Mouse (Mus musculus) mesoderm, embryonic 11.5 days (tissue): ENCODE data around the gene Cask.

Source experiments
- DNase-seq: peaks from one replicate; pipeline ENCODE4 v3.0.0-alpha.2; 2012; ENCODE audit warnings: low read depth, low spot score

The Cask gene

GRCm38 (mm10) chrX:13518019-13518418, 333.1 kb downstream of the Cask start:
- no peak for DNase-seq

GRCm38 (mm10) chrX:13516451-13516850, 334.7 kb downstream of the Cask start:
- DNase-seq = no peak

- no peak for DNase-seq
These were observed 337.3 kb downstream of the Cask start for GRCm38 (mm10) chrX:13513864-13514263.

GRCm38 (mm10) chrX:13513127-13513526, 338.0 kb downstream of the Cask start:
- DNase-seq = no peak

GRCm38 (mm10) chrX:13506376-13506775, 344.8 kb downstream of the Cask start:
- DNase-seq = no peak

- no peak for DNase-seq
These were observed 346.8 kb downstream of the Cask start for GRCm38 (mm10) chrX:13504389-13504788.

GRCm38 (mm10) chrX:13502862-13503375, 348.2 kb downstream of the Cask start:
- DNase-seq = peak; percentile 12

- no peak for DNase-seq
These were observed 350.9 kb downstream of the Cask start for GRCm38 (mm10) chrX:13500284-13500683.

GRCm38 (mm10) chrX:13494892-13495703, 356.1 kb downstream of the Cask start:
- no peak for DNase-seq

GRCm38 (mm10) chrX:13492922-13493321, 358.2 kb downstream of the Cask start:
- DNase-seq = no peak

GRCm38 (mm10) chrX:13490941-13491340, 360.2 kb downstream of the Cask start:
- DNase-seq = no peak

- DNase-seq = no peak
These were observed 361.4 kb downstream of the Cask start for GRCm38 (mm10) chrX:13489761-13490160.

- no peak for DNase-seq
These were observed 362.2 kb downstream of the Cask start for GRCm38 (mm10) chrX:13489001-13489400.

GRCm38 (mm10) chrX:13484447-13484846, 366.7 kb downstream of the Cask start:
- DNase-seq = no peak

GRCm38 (mm10) chrX:13482576-13482975, 368.6 kb downstream of the Cask start:
- no peak for DNase-seq

- no peak for DNase-seq
These were observed 371.6 kb downstream of the Cask start for GRCm38 (mm10) chrX:13479570-13479969.

GRCm38 (mm10) chrX:13478298-13478697, 372.9 kb downstream of the Cask start:
- DNase-seq = no peak

- DNase-seq = no peak
These were observed 373.6 kb downstream of the Cask start for GRCm38 (mm10) chrX:13477596-13477995.

- DNase-seq = no peak
These were observed 375.8 kb downstream of the Cask start for GRCm38 (mm10) chrX:13475382-13475781.

GRCm38 (mm10) chrX:13472751-13473225, 378.4 kb downstream of the Cask start:
- no peak for DNase-seq

GRCm38 (mm10) chrX:13471925-13472324, 379.2 kb downstream of the Cask start:
- DNase-seq = no peak

GRCm38 (mm10) chrX:13469160-13470116, 381.7 kb downstream of the Cask start:
- DNase-seq = no peak
